Mouse (Mus musculus) forebrain, embryonic 14.5 days (tissue): ENCODE results near the gene Arhgap29. TPM values are rescaled to one million over a fixed set of nuclear protein-coding genes. Genes with fewer than 3 reads are reported as not detected.

Experiments used
- ATAC-seq: fragments of 200-750 bp; cut with Nextera tagmentation; 2 replicates; pipeline ENCODE4 v1.8.0; 2017; ENCODE audit warnings: mild to moderate bottlenecking, moderate library complexity
- DNase-seq: peaks from one replicate; pipeline ENCODE4 v3.0.0-alpha.2; 2015; ENCODE audit warnings: low spot score
- H3K27ac ChIP-seq: fragments of 300-500 bp; sonication (generic); 2 replicates; pipeline ENCODE4 v1.5.1; 2014; ENCODE audit warnings: low read depth, mild to moderate bottlenecking, control low read depth, low read length, moderate library complexity
- H3K27me3 ChIP-seq: fragments of 300-500 bp; sonication (generic); replicated peaks from 2 replicates; pipeline ENCODE4 v1.6.1; 2014; ENCODE audit warnings: low read length, control low read depth, mixed read lengths; ENCODE audit not compliant: control insufficient read depth, insufficient read depth
- H3K36me3 ChIP-seq: fragments of 300-500 bp; sonication (generic); 2 replicates; pipeline ENCODE4 v1.6.1; 2014; ENCODE audit warnings: low read length, control low read depth; ENCODE audit not compliant: control insufficient read depth, insufficient read depth
- H3K4me1 ChIP-seq: fragments of 300-500 bp; sonication (generic); 2 replicates; pipeline ENCODE4 v1.6.1; 2014; ENCODE audit warnings: antibody characterized with exemption, low read length, control low read depth; ENCODE audit not compliant: control insufficient read depth, insufficient read depth
- H3K4me2 ChIP-seq: fragments of 300-500 bp; sonication (generic); 2 replicates; pipeline ENCODE4 v1.6.1; 2014; ENCODE audit warnings: mild to moderate bottlenecking, control low read depth, low read length
- H3K4me3 ChIP-seq: fragments of 300-500 bp; sonication (generic); 2 replicates; pipeline ENCODE4 v1.5.1; 2014; ENCODE audit warnings: low read depth, low read length, control low read depth
- H3K9ac ChIP-seq: fragments of 300-500 bp; sonication (generic); 2 replicates; pipeline ENCODE4 v1.6.1; 2014; ENCODE audit warnings: mild to moderate bottlenecking, low read length, control low read depth, moderate library complexity
- H3K9me3 ChIP-seq: fragments of 300-500 bp; sonication (generic); replicated peaks from 2 replicates; pipeline ENCODE4 v1.6.1; 2016; ENCODE audit warnings: low read length, control low read depth, mixed read lengths; ENCODE audit not compliant: control insufficient read depth
- WGBS: fragments of 180-500 bp; shearing (Covaris S2); extraction: QIAGEN DNeasy Blood & Tissue Kit; methylation state at CpG from one replicate; pipeline ENCODE4 v1.1.7; 2014; 5-methylcytosine and 5-hydroxymethylcytosine counted together
- polyA plus RNA-seq: library from polyadenylated mRNA; unstranded; fragments of >200 nt; fragmentation: Nextera tagmentation; extraction: Ambion mirVana; gene quantifications from 2 replicates; pipeline ENCODE4 v1.2.1, GENCODE M21; 2014

Arhgap29 gene
- polyA plus RNA-seq, 1 experiment from 2014 or later = 20.1 TPM

DNA sequence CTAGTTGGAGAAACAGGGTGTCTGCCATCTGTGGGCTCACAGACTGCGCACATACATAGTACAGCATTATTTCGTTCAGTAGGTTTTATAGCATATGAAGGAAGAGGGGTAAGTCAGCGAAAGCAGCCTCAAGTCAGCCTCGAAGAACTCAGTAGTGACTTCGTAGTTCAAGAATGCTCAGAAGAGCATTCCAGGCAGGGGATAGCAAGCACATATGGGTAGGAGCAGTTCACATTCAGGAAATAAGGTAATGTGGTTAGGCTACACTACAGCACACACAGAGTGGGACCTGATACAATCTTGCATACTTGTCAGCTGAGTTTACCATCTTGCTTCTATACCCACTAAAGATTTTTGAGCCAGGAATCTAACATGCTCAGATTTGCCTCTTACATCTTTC is 58.0 kb downstream of the Arhgap29 start:
- Histone ChIP-seq H3K4me1 (no peaks in the 10 kb centered on the region), H3K4me2 (no peak overlapping the region), H3K9me3 (no peaks in the 10 kb centered on the region), H3K4me3 (no peak overlapping the region), H3K36me3 (no peaks in the 10 kb centered on the region), H3K27me3 (no peaks in the 10 kb centered on the region), H3K9ac (no peak overlapping the region), H3K27ac (no peak overlapping the region)
- 94% methylated on average over 5 of the region's 5 CpGs for WGBS
- no peak for DNase-seq
- ATAC-seq = no peak

DNA sequence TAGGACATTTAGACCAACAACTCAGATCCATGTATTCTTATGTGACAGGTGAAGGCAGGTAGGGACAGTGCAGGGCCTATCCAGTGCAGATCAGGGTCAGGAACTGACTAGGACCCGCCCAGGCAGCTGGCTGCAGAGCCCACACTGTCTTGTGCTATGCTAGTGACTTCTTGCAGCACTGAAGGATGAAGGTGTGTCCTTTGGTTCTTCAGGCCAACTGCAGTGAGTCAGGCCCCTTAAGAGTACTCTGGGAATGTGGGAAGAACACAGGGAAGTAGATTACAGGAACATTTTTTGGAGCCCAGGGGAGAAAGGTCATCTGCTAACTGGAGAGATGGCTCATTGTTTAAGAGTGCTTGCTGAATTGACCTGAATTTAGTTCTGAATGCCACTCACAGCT is 60.1 kb downstream of the Arhgap29 start:
- Histone ChIP-seq H3K4me3 (no peak overlapping the region), H3K36me3 (no peaks in the 10 kb centered on the region), H3K9me3 (no peaks in the 10 kb centered on the region), H3K27ac (no peak overlapping the region), H3K27me3 (no peaks in the 10 kb centered on the region), H3K4me2 (no peak overlapping the region), H3K4me1 (no peaks in the 10 kb centered on the region), H3K9ac (no peak overlapping the region)
- no peak for ATAC-seq
- DNase-seq = no peak
- 80% methylated on average over 1 of the region's 1 CpGs for WGBS

DNA sequence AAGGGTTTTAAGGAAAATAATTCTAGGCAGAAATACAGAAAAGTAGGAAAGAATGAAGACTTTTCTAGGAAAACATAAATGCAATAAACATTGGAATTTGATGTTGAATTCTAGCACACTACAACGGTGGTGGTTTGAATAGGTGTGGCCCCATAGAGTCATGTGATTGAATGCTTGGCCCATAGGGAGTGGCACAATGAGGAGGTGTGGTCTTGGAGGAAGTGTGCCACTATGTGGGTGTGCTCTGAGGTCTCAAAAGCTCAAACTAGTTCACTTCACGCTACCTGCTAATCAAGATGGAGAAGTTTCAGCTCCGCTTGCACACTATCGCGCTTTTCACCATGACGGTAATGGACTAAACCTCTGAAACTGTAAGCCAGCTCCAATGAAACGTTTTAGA is 66.1 kb downstream of the Arhgap29 start:
- H3K4me2 ChIP-seq = no peak overlapping the region
- no peaks in the 10 kb centered on the region for H3K9me3 ChIP-seq
- 94% methylated on average over 7 of the region's 7 CpGs for WGBS
- no peak for ATAC-seq
- H3K36me3 ChIP-seq = no peaks in the 10 kb centered on the region
- H3K27ac ChIP-seq = no peak overlapping the region
- no peak for DNase-seq
- no peaks in the 10 kb centered on the region for H3K4me1 ChIP-seq
- H3K4me3 ChIP-seq = no peak overlapping the region
- no peak overlapping the region for H3K9ac ChIP-seq
- H3K27me3 ChIP-seq = no peaks in the 10 kb centered on the region

DNA sequence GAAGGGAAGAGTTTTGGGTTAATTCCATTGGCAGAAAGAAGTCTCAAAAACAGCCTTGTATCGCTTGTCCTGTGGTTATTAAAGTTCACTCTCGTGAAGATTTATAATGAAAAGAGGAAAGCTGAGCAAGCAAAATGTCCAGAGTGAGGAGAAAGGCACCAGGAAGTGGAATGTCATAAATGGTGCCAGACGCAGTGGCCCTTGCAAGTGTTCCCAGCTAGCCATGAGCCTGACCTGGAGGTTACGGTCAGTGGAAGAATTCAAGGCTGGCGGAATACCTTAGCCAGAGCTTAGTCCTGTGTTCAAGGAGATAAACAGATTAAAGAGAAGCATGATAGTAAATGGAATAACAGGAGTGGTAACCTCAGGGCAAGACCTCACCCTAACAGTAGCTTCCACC is 66.8 kb downstream of the Arhgap29 start:
- ATAC-seq (no peak), DNase-seq (no peak)
- Histone ChIP-seq H3K9me3 (no peaks in the 10 kb centered on the region), H3K4me3 (no peak overlapping the region), H3K4me2 (no peak overlapping the region), H3K4me1 (no peaks in the 10 kb centered on the region), H3K36me3 (no peaks in the 10 kb centered on the region), H3K27ac (no peak overlapping the region), H3K27me3 (no peaks in the 10 kb centered on the region), H3K9ac (no peak overlapping the region)
- WGBS = 92% methylated on average over 5 of the region's 5 CpGs

DNA sequence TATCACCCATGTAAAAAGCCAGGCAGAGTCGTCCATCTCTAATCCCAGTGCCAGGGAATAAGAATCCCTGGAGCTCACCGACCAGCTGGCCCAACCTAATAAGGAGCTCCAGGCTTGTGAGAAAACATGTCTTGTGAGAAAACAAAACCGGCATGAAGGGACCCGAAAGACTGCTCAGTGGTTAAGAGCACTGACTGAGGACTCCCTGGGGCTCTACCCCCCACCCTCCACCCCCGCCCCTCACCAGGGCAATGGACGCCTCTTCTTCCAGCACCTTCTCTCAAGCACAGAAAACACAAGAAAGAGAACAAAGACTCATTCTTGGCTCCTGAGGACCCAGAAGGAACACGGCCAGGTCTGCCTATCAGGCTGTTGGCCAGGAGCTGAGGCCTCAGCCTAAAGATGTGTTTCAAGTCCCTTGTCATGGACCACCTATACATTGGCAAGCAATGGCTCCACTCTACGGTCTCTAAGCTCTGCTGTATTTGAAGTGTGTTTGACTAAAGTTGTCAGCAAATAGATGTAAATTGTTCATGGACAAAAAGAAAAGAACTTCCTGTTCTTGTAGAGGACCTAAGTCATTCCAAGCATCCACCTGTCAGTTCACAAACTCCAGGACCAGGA is 68.8 kb downstream of the Arhgap29 start:
- Histone ChIP-seq H3K27ac (no peak overlapping the region), H3K4me1 (no peaks in the 10 kb centered on the region), H3K36me3 (no peaks in the 10 kb centered on the region), H3K9me3 (no peaks in the 10 kb centered on the region), H3K27me3 (no peaks in the 10 kb centered on the region), H3K4me3 (no peak overlapping the region), H3K4me2 (no peak overlapping the region), H3K9ac (no peak overlapping the region)
- ATAC-seq = no peak
- DNase-seq = no peak
- 86% methylated on average over 8 of the region's 8 CpGs for WGBS

DNA sequence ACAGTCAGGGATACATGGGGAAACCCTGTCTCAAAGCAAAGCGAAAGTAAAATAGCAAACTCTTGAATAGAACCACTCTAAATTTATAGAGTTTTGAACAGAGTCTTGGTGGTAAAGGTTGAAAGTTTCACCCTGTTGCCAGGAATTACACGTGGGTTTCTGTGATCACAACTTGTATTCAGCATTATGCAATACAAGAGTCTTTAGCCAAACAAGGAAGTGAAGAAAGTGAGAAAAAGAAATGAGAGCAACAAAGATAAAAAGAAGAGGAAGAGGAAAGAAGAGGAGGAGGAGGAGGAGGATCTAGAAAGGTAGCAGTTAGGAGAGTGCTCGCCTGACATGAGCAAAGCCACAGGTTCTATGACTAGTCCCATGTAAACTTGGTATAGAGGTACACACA is 70.0 kb downstream of the Arhgap29 start:
- no peak overlapping the region for H3K4me3 ChIP-seq
- DNase-seq = no peak
- ATAC-seq = no peak
- H3K27me3 ChIP-seq = no peaks in the 10 kb centered on the region
- H3K27ac ChIP-seq = no peak overlapping the region
- H3K9ac ChIP-seq = no peak overlapping the region
- no peaks in the 10 kb centered on the region for H3K9me3 ChIP-seq
- 85% methylated on average over 3 of the region's 3 CpGs for WGBS
- H3K4me1 ChIP-seq = no peaks in the 10 kb centered on the region
- no peak overlapping the region for H3K4me2 ChIP-seq
- no peaks in the 10 kb centered on the region for H3K36me3 ChIP-seq

DNA sequence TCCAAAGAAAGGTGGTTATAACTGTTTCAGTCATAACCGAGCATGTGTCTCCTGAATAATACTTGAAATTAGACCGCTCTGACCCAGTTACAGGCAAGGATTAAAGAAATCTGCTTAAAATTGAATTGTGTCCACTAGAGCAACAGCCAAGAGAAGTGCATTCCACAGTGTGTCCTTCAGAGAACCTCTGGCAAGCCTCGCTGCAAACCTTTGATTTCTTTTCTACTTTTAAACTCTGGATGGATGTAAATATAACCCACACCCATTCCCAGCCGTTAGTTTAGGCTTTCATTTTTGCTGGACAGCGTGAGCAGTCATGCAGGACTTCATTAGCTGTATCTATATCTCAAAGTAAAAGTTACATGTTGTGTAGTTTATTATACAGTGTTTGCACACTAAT is 74.3 kb downstream of the Arhgap29 start:
- Histone ChIP-seq H3K9ac (no peak overlapping the region), H3K36me3 (no peaks in the 10 kb centered on the region), H3K9me3 (no peaks in the 10 kb centered on the region), H3K27ac (no peak overlapping the region), H3K4me3 (no peak overlapping the region), H3K27me3 (no peaks in the 10 kb centered on the region), H3K4me1 (no peaks in the 10 kb centered on the region), H3K4me2 (no peak overlapping the region)
- no peak for ATAC-seq
- DNase-seq = no peak
- 65% methylated on average over 5 of the region's 5 CpGs for WGBS

DNA sequence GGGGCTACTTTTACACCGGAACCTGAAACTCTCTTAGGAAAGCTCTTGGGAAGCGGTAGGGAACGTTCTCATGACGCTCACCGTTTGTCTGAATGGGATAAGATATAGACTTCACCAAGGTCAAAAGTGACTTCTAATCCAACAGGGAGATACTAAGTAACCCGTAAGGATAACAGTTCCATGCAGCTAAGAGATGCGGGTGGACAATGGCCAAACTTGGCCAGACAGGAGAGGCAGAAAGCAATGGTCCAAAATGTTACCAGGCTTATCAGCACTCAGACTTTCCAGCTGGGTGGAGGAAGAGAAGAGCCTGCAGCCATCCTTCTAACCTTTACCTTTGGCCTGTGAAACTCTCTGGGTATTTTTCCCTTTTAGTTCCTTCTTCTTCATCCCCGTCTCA is 75.4 kb downstream of the Arhgap29 start:
- WGBS = 94% methylated on average over 8 of the region's 8 CpGs
- no peaks in the 10 kb centered on the region for H3K4me1 ChIP-seq
- no peak for ATAC-seq

DNA sequence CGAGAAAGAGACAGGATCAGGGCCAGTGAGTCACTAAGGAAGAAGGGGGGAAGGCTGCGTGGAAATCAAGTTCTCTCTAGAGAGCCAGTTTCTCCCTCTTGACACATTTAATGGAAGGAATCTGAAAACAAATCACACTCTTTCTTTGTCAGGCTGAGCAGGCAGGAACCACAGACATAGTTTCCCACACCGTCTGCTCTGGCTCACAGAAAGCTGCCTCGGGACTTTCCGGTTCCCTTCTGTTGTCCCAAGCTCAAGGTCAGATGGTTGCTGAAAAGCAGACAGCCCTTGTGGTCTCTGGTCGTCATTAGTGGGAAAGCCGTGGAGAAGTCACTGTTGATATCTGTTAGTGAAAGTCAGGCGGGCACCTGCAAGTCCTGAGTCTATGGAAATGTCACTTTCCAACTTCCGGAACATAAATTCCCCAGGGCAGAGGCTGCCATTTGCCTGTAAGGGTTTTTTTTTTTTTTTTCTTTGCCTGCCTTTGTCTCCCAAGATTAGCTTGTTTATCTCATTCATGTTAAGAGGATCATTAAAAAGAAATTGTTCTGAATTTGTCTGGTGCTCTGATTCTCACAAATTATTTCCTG is 81.0 kb downstream of the Arhgap29 start:
- H3K27me3 ChIP-seq = no peaks in the 10 kb centered on the region; the same call in 1 of the 2 replicates
- H3K9ac ChIP-seq = no peak overlapping the region
- 62% methylated on average over 9 of the region's 9 CpGs for WGBS
- no peak overlapping the region for H3K27ac ChIP-seq
- no peaks in the 10 kb centered on the region for H3K4me1 ChIP-seq
- DNase-seq (no peak), ATAC-seq (no peak)
- H3K4me2 ChIP-seq = no peak overlapping the region
- peaks cover 3% of the 10 kb centered on the region; the same call in 1 of the 2 replicates for H3K9me3 ChIP-seq
- no peak overlapping the region for H3K4me3 ChIP-seq
- no peaks in the 10 kb centered on the region for H3K36me3 ChIP-seq

More for the DNA sequence above, 75.4 kb downstream of the Arhgap29 start:
- Histone ChIP-seq H3K9me3 (no peaks in the 10 kb centered on the region), H3K36me3 (no peaks in the 10 kb centered on the region), H3K4me3 (no peak overlapping the region), H3K27ac (no peak overlapping the region), H3K27me3 (no peaks in the 10 kb centered on the region), H3K4me2 (no peak overlapping the region), H3K9ac (no peak overlapping the region)
- no peak for DNase-seq
